Mouse (Mus musculus) ES-E14 (cell line): ENCODE measurements around the gene Lrp1.

Experiments
- HCFC1 ChIP-seq: IDR thresholded peaks from 2 replicates; pipeline ENCODE4 v1.6.1; 2012; ENCODE audit warnings: low read length, inconsistent platforms, borderline replicate concordance; ENCODE audit not compliant: insufficient read depth
- MAFK ChIP-seq: IDR thresholded peaks from 2 replicates; pipeline ENCODE4 v1.6.1; 2014; ENCODE audit warnings: mild to moderate bottlenecking, low read depth, low read length, inconsistent platforms; ENCODE audit not compliant: insufficient read depth
- ZC3H11A ChIP-seq: IDR thresholded peaks from 2 replicates; pipeline ENCODE4 v1.6.1; 2012; ENCODE audit warnings: low read depth, mild to moderate bottlenecking, inconsistent platforms, low read length, borderline replicate concordance
- ZNF384 ChIP-seq: IDR thresholded peaks from 2 replicates; pipeline ENCODE4 v1.6.1; 2012; ENCODE audit warnings: low read depth, low read length, inconsistent platforms

- TF ChIP-seq MAFK (no peak), ZNF384 (no peak), HCFC1 (no peak), ZC3H11A (no peak)
These were observed 100.8 kb downstream of the Lrp1 start for GRCm38 (mm10) chr10:127519903-127520713.
